Mouse (Mus musculus): ENCODE results near the gene Nit2.

DNA sequence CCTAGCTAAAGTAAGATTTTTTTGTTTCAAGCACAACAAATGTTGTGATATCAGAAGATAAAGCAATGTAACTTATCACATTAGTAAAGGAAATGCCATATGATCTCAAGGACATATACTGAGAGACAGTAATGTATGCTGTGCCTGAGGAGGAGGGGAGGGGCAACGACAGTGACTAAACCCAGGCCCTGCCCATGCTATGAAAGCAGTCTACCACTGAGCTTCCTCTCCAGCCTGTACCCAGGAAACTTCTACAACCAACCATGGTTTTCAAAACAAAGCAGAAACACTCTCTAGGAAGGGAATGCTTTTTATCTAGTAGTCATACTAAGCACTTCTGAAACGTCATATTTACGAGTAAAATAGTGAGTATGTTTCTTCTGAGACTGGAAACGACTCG, 4.3 kb downstream of the Nit2 start:
- TF ChIP-seq POLR2A (IDR thresholded peaks at IDR 0.05; ENCODE audit: insufficient read length, low read depth) (no peak), CEBPB (IDR thresholded peaks at IDR 0.05; ENCODE audit: insufficient read depth, poor library complexity, severe bottlenecking) (no peak), TCF12 (IDR thresholded peaks at IDR 0.05; ENCODE audit: insufficient read depth, poor library complexity, severe bottlenecking) (no peak), POLR2AphosphoS2 (IDR thresholded peaks at IDR 0.05; ENCODE audit: insufficient read length, low read depth) (no peak), MYOD1 (IDR thresholded peaks at IDR 0.05; ENCODE audit: control insufficient read depth in 1 of 3, insufficient read length in 2 of 3, low read depth in 2 of 3) (no peak), USF1 (IDR thresholded peaks at IDR 0.05; ENCODE audit: low read depth) (no peak), MAX (IDR thresholded peaks at IDR 0.05; ENCODE audit: low read depth) (no peak), E2F4 (IDR thresholded peaks at IDR 0.05; ENCODE audit: insufficient read depth) (no peak), SRF (IDR thresholded peaks at IDR 0.05; ENCODE audit: control insufficient read depth, insufficient read length, low read depth) (no peak)
